ENCODE assay signal across 15 mouse cellular contexts in the genomic region with DNA sequence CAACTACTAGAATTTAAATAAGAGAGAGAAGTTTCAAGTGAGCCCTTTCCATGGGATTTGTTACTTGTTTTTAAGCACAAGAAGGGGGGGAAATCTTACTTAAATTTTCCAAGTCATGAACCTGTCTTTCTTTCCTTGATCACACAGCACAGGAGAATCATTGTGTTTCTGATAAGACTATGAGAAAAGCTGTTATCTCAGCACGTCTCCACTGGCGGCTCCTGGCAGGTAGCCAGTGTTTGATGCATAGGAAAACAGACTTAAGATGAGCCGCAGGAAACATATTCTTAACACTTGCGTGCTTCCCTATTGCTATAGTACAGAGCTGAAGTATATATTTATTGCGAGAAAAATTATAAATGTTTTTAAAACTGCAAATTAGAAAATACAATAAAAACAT.
DNase-seq lines count a peak whose midpoint lies in the region; ATAC-seq lines count a peak whose summit lies in the region.
"Had no signal": no experiment of that assay in that cellular context is flagged by ENCODE, and none has a peak within 500 bp of the region (broad histone marks: within the 10 kb centered on the region; RNA-seq: fewer than 3 reads in every experiment).

No protein-coding gene starts in this region.

- WGBS in heart, embryonic 13.5 days, result 19% methylated on average over 5 of the region's 5 CpGs
- WGBS in midbrain, embryonic 14.5 days, result 43% methylated on average over 5 of the region's 5 CpGs
- 39% methylated on average over 5 of the region's 5 CpGs for WGBS in midbrain, embryonic 16.5 days

- no peaks in the 10 kb centered on the region for H3K9me3 ChIP-seq in heart, embryonic 13.5 days
- no peaks in the 10 kb centered on the region for H3K9me3 ChIP-seq in midbrain, embryonic 14.5 days (ENCODE audit: control insufficient read depth, low read length)
- H3K9me3 ChIP-seq in midbrain, embryonic 16.5 days (replicated peaks; ENCODE audit: control insufficient read depth, low read length, poor library complexity, severe bottlenecking), result no peaks in the 10 kb centered on the region
- H3K9me3 ChIP-seq: hindbrain, embryonic 10.5 days; lung, embryonic 15.5 days; midbrain, embryonic 13.5 days; neural tube, embryonic 15.5 days had no signal

- peak overlapping the region; percentile 18 for H3K4me2 ChIP-seq in heart, embryonic 13.5 days
- H3K4me2 ChIP-seq in midbrain, embryonic 14.5 days (ENCODE audit: low read length), result no peak overlapping the region
- no peak overlapping the region for H3K4me2 ChIP-seq in midbrain, embryonic 16.5 days (ENCODE audit: low read length)
- H3K4me2 ChIP-seq: lung, embryonic 15.5 days; midbrain, embryonic 13.5 days; neural tube, embryonic 15.5 days had no signal

- no peaks in the 10 kb centered on the region for H3K36me3 ChIP-seq in heart, embryonic 13.5 days
- H3K36me3 ChIP-seq in midbrain, embryonic 14.5 days (ENCODE audit: control insufficient read depth, insufficient read depth, low read length), result no peaks in the 10 kb centered on the region
- H3K36me3 ChIP-seq in midbrain, embryonic 16.5 days (ENCODE audit: control insufficient read depth, insufficient read depth, low read length), result no peaks in the 10 kb centered on the region
- H3K36me3 ChIP-seq: hindbrain, embryonic 10.5 days; lung, embryonic 15.5 days; midbrain, embryonic 13.5 days; neural tube, embryonic 15.5 days had no signal

- no peak for ATAC-seq in heart, embryonic 13.5 days (ENCODE audit: extremely low read depth, insufficient number of reproducible peaks, low FRiP score, low TSS enrichment)
- ATAC-seq in midbrain, embryonic 14.5 days (ENCODE audit: low FRiP score, low TSS enrichment), result no peak
- ATAC-seq in midbrain, embryonic 16.5 days, result no peak; the same call in 1 of the 2 replicates
- ATAC-seq: forebrain, embryonic 16.5 days; midbrain, embryonic 13.5 days had no signal

- H3K4me1 ChIP-seq in heart, embryonic 13.5 days, result peaks cover 18% of the 10 kb centered on the region
- no peaks in the 10 kb centered on the region for H3K4me1 ChIP-seq in midbrain, embryonic 14.5 days (ENCODE audit: control insufficient read depth, insufficient read depth, low read length)
- no peaks in the 10 kb centered on the region for H3K4me1 ChIP-seq in midbrain, embryonic 16.5 days (ENCODE audit: control insufficient read depth, insufficient read depth, low read length)
- H3K4me1 ChIP-seq: hindbrain, embryonic 10.5 days; lung, embryonic 15.5 days; midbrain, embryonic 13.5 days; neural tube, embryonic 15.5 days had no signal

- no peaks in the 10 kb centered on the region for H3K27me3 ChIP-seq in heart, embryonic 13.5 days (replicated peaks)
- H3K27me3 ChIP-seq in midbrain, embryonic 14.5 days (ENCODE audit: control insufficient read depth, insufficient read depth, low read length), result no peaks in the 10 kb centered on the region
- H3K27me3 ChIP-seq in midbrain, embryonic 16.5 days (ENCODE audit: control insufficient read depth, insufficient read depth, low read depth, low read length), result no peaks in the 10 kb centered on the region
- H3K27me3 ChIP-seq: CH12.LX; lung, embryonic 15.5 days; midbrain, embryonic 13.5 days; neural tube, embryonic 15.5 days had no signal

- H3K27ac ChIP-seq in heart, embryonic 13.5 days (replicated peaks), result no peak overlapping the region
- H3K27ac ChIP-seq in midbrain, embryonic 14.5 days (replicated peaks; ENCODE audit: low read depth, low read length), result no peak overlapping the region
- no peak overlapping the region for H3K27ac ChIP-seq in midbrain, embryonic 16.5 days (ENCODE audit: low read length)
- H3K27ac ChIP-seq: hindbrain, embryonic 10.5 days; lung, embryonic 15.5 days; midbrain, embryonic 13.5 days; neural tube, embryonic 15.5 days had no signal

- H3K9ac ChIP-seq in heart, embryonic 13.5 days, result no peak overlapping the region
- H3K9ac ChIP-seq in midbrain, embryonic 14.5 days (replicated peaks; ENCODE audit: low read length), result no peak overlapping the region
- H3K9ac ChIP-seq in midbrain, embryonic 16.5 days (ENCODE audit: low read depth, low read length), result no peak overlapping the region
- H3K9ac ChIP-seq: lung, embryonic 15.5 days; midbrain, embryonic 13.5 days; neural tube, embryonic 15.5 days had no signal

- intact Hi-C loops in heart, postnatal 10 days (cut with DNase I), result no loop called here

- H3K4me3 ChIP-seq in heart, embryonic 13.5 days, result no peak overlapping the region
- no peak overlapping the region for H3K4me3 ChIP-seq in midbrain, embryonic 14.5 days (replicated peaks; ENCODE audit: low read depth, low read length)
- no peak overlapping the region for H3K4me3 ChIP-seq in midbrain, embryonic 16.5 days (ENCODE audit: low read depth, low read length)
- H3K4me3 ChIP-seq: hindbrain, embryonic 10.5 days; lung, embryonic 15.5 days; midbrain, embryonic 13.5 days; neural tube, embryonic 15.5 days had no signal

- no peak for DNase-seq in heart, postnatal 10 days
- DNase-seq in midbrain, embryonic 14.5 days, result peak; percentile 70
- peak; percentile 11 for DNase-seq in brain, adult 2 months (ENCODE audit: low read depth, low spot score)
- peak; percentile 0 for DNase-seq in mesoderm, embryonic 11.5 days (ENCODE audit: low read depth, low spot score)
- no peak for DNase-seq in thymus, postnatal 36 days
- DNase-seq in heart, postnatal 4 days, result no peak
- DNase-seq: thymus, postnatal 14 days had no signal

Comparison
In these comparisons a context has a peak if more than half of its experiments do, and no peak if none do; other contexts are left out.
1. DNase-seq: peak in midbrain, embryonic 14.5 days (single experiment), brain, adult 2 months (single experiment) and mesoderm, embryonic 11.5 days (single experiment); none in heart, postnatal 10 days (0 of 2), thymus, postnatal 36 days (0 of 2) and heart, postnatal 4 days (single experiment).